28 mouse cellular contexts compared by ENCODE assay signal in genomic region chr10:15406211-15406610, GRCm38 (mm10).
DNase-seq lines count a peak whose midpoint lies in the region; ATAC-seq and TF ChIP-seq lines count a peak whose summit lies in the region.
"Had no signal": no experiment of that assay in that cellular context is flagged by ENCODE, and none has a peak within 500 bp of the region (broad histone marks: within the 10 kb centered on the region; RNA-seq: fewer than 3 reads in every experiment).

No protein-coding gene starts in this region.

- ATAC-seq in forebrain, embryonic 11.5 days (replicated peaks; ENCODE audit: low FRiP score) = 0 out of 2 replicates have a peak, but pooled peaks have one; percentile 46
- ATAC-seq in midbrain, embryonic 11.5 days (ENCODE audit: low FRiP score) = no peak
- no peak for ATAC-seq in hindbrain, postnatal 0 days
- ATAC-seq in heart, embryonic 12.5 days (ENCODE audit: insufficient number of reproducible peaks, low FRiP score) = no peak
- ATAC-seq: intestine, embryonic 16.5 days; liver, postnatal 0 days; lung, postnatal 0 days had no signal

- DNase-seq in forebrain, embryonic 11.5 days (ENCODE audit: low spot score) = no peak
- DNase-seq in forebrain, embryonic 10.5 days (ENCODE audit: extremely low spot score, low spot score) = no peak
- DNase-seq in midbrain, embryonic 11.5 days (ENCODE audit: low spot score, missing footprints) = peak; percentile 88
- no peak for DNase-seq in midbrain, embryonic 10.5 days (ENCODE audit: low spot score)
- peak; percentile 3 for DNase-seq in R1 (ENCODE audit: low read depth, low spot score)
- DNase-seq in hindbrain, postnatal 0 days (ENCODE audit: low spot score) = peak; percentile 46
- DNase-seq in layer of hippocampus, adult 9-10 months (ENCODE audit: low spot score) = no peak
- DNase-seq: adrenal gland, postnatal 36 days; cerebellum, adult 11 months; cerebellum, adult 9-11 months; heart, postnatal 10 days; kidney, adult 9 months; kidney, postnatal 14 days; liver, postnatal 0 days; right cerebral cortex, postnatal 4 days; thymus, postnatal 36 days had no signal

- no peak overlapping the region for H3K4me3 ChIP-seq in forebrain, embryonic 11.5 days (ENCODE audit: low read depth, low read length)
- no peak overlapping the region for H3K4me3 ChIP-seq in forebrain, embryonic 10.5 days
- no peak overlapping the region for H3K4me3 ChIP-seq in midbrain, embryonic 11.5 days (ENCODE audit: low read depth, low read length)
- H3K4me3 ChIP-seq in midbrain, embryonic 10.5 days = no peak overlapping the region
- no peak overlapping the region for H3K4me3 ChIP-seq in hindbrain, postnatal 0 days (ENCODE audit: low read length)
- H3K4me3 ChIP-seq in heart, embryonic 12.5 days = no peak overlapping the region
- H3K4me3 ChIP-seq: embryonic facial prominence, embryonic 13.5 days; hindbrain, embryonic 15.5 days; layer of hippocampus, adult 2 months; limb, embryonic 12.5 days; midbrain, embryonic 12.5 days; stomach, embryonic 15.5 days had no signal

- H3K36me3 ChIP-seq in forebrain, embryonic 11.5 days (ENCODE audit: control insufficient read depth, insufficient read depth, low read length) = no peaks in the 10 kb centered on the region
- no peaks in the 10 kb centered on the region for H3K36me3 ChIP-seq in forebrain, embryonic 10.5 days (replicated peaks)
- H3K36me3 ChIP-seq in midbrain, embryonic 11.5 days (ENCODE audit: control insufficient read depth, insufficient read depth, low read length) = no peaks in the 10 kb centered on the region
- no peaks in the 10 kb centered on the region for H3K36me3 ChIP-seq in midbrain, embryonic 10.5 days
- H3K36me3 ChIP-seq in hindbrain, postnatal 0 days (ENCODE audit: insufficient read depth, low read length) = no peaks in the 10 kb centered on the region
- no peaks in the 10 kb centered on the region for H3K36me3 ChIP-seq in heart, embryonic 12.5 days
- H3K36me3 ChIP-seq: embryonic facial prominence, embryonic 13.5 days; hindbrain, embryonic 15.5 days; limb, embryonic 12.5 days; midbrain, embryonic 12.5 days; stomach, embryonic 15.5 days had no signal

- 40% methylated on average over 2 of the region's 2 CpGs for WGBS in forebrain, embryonic 11.5 days
- 55% methylated on average over 2 of the region's 2 CpGs for whole genome bisulfite sequencing in forebrain, embryonic 10.5 days
- WGBS in midbrain, embryonic 11.5 days = 33% methylated on average over 2 of the region's 2 CpGs
- WGBS in midbrain, embryonic 10.5 days = 44% methylated on average over 2 of the region's 2 CpGs
- WGBS in hindbrain, postnatal 0 days = 21% methylated on average over 2 of the region's 2 CpGs
- WGBS in heart, embryonic 12.5 days = 39% methylated on average over 2 of the region's 2 CpGs

- no peak overlapping the region for H3K27ac ChIP-seq in forebrain, embryonic 11.5 days (ENCODE audit: low read depth, low read length)
- no peak overlapping the region for H3K27ac ChIP-seq in forebrain, embryonic 10.5 days
- H3K27ac ChIP-seq in midbrain, embryonic 11.5 days (ENCODE audit: low read depth, low read length) = no peak overlapping the region
- H3K27ac ChIP-seq in midbrain, embryonic 10.5 days (replicated peaks) = no peak overlapping the region
- H3K27ac ChIP-seq in hindbrain, postnatal 0 days = no peak overlapping the region
- H3K27ac ChIP-seq in heart, embryonic 12.5 days (ENCODE audit: poor library complexity, severe bottlenecking) = no peak overlapping the region
- H3K27ac ChIP-seq: embryonic facial prominence, embryonic 13.5 days; hindbrain, embryonic 15.5 days; layer of hippocampus, adult 2 months; limb, embryonic 12.5 days; macrophage; midbrain, embryonic 12.5 days; stomach, embryonic 15.5 days had no signal

- H3K9ac ChIP-seq in forebrain, embryonic 11.5 days (ENCODE audit: low read length) = no peak overlapping the region
- H3K9ac ChIP-seq in midbrain, embryonic 11.5 days (ENCODE audit: low read length) = no peak overlapping the region
- no peak overlapping the region for H3K9ac ChIP-seq in hindbrain, postnatal 0 days (replicated peaks; ENCODE audit: low read length)
- no peak overlapping the region for H3K9ac ChIP-seq in heart, embryonic 12.5 days
- H3K9ac ChIP-seq: embryonic facial prominence, embryonic 13.5 days; hindbrain, embryonic 15.5 days; limb, embryonic 12.5 days; liver, postnatal 0 days; midbrain, embryonic 12.5 days; stomach, embryonic 15.5 days had no signal

- no peak for TF ChIP-seq CTCF in hindbrain, postnatal 0 days (IDR thresholded peaks at IDR 0.05; ENCODE audit: low read depth)

- no peak overlapping the region for H3K4me2 ChIP-seq in forebrain, embryonic 11.5 days (ENCODE audit: low read depth, low read length, severe bottlenecking)
- H3K4me2 ChIP-seq in midbrain, embryonic 11.5 days = no peak overlapping the region
- no peak overlapping the region for H3K4me2 ChIP-seq in hindbrain, postnatal 0 days (ENCODE audit: low read depth, low read length)
- H3K4me2 ChIP-seq in heart, embryonic 12.5 days = no peak overlapping the region
- H3K4me2 ChIP-seq: embryonic facial prominence, embryonic 13.5 days; heart, embryonic 11.5 days; hindbrain, embryonic 15.5 days; limb, embryonic 12.5 days; liver, embryonic 11.5 days; midbrain, embryonic 12.5 days; stomach, embryonic 15.5 days had no signal

- no peaks in the 10 kb centered on the region for H3K4me1 ChIP-seq in forebrain, embryonic 11.5 days (replicated peaks; ENCODE audit: control insufficient read depth, insufficient read depth, low read length)
- peaks cover 11% of the 10 kb centered on the region for H3K4me1 ChIP-seq in forebrain, embryonic 10.5 days
- H3K4me1 ChIP-seq in midbrain, embryonic 11.5 days (ENCODE audit: control insufficient read depth, insufficient read depth, low read length) = peaks cover 8% of the 10 kb centered on the region; the same call in 1 of the 2 replicates
- peaks cover 23% of the 10 kb centered on the region for H3K4me1 ChIP-seq in midbrain, embryonic 10.5 days
- H3K4me1 ChIP-seq in hindbrain, postnatal 0 days (ENCODE audit: insufficient read depth, low read length) = no peaks in the 10 kb centered on the region
- no peaks in the 10 kb centered on the region for H3K4me1 ChIP-seq in heart, embryonic 12.5 days (replicated peaks)
- H3K4me1 ChIP-seq: embryonic facial prominence, embryonic 13.5 days; limb, embryonic 12.5 days; stomach, embryonic 15.5 days had no signal

- H3K27me3 ChIP-seq in forebrain, embryonic 11.5 days (ENCODE audit: control insufficient read depth, insufficient read depth, low read length) = no peaks in the 10 kb centered on the region
- H3K27me3 ChIP-seq in forebrain, embryonic 10.5 days (ENCODE audit: poor library complexity, severe bottlenecking) = no peaks in the 10 kb centered on the region
- H3K27me3 ChIP-seq in midbrain, embryonic 11.5 days (ENCODE audit: control insufficient read depth, insufficient read depth, low read length) = no peaks in the 10 kb centered on the region
- H3K27me3 ChIP-seq in midbrain, embryonic 10.5 days (ENCODE audit: low read depth, poor library complexity, severe bottlenecking) = no peaks in the 10 kb centered on the region
- H3K27me3 ChIP-seq in hindbrain, postnatal 0 days (ENCODE audit: insufficient read depth, low read length) = no peaks in the 10 kb centered on the region
- no peaks in the 10 kb centered on the region for H3K27me3 ChIP-seq in heart, embryonic 12.5 days (replicated peaks)
- H3K27me3 ChIP-seq: embryonic facial prominence, embryonic 13.5 days; hindbrain, embryonic 15.5 days; limb, embryonic 12.5 days; midbrain, embryonic 12.5 days; stomach, embryonic 15.5 days had no signal

- no peaks in the 10 kb centered on the region for H3K9me3 ChIP-seq in forebrain, embryonic 11.5 days (ENCODE audit: control insufficient read depth, low read length)
- no peaks in the 10 kb centered on the region for H3K9me3 ChIP-seq in forebrain, embryonic 10.5 days
- H3K9me3 ChIP-seq in midbrain, embryonic 11.5 days (ENCODE audit: control insufficient read depth, low read length) = no peaks in the 10 kb centered on the region
- no peaks in the 10 kb centered on the region for H3K9me3 ChIP-seq in midbrain, embryonic 10.5 days (replicated peaks)
- no peaks in the 10 kb centered on the region for H3K9me3 ChIP-seq in hindbrain, postnatal 0 days (ENCODE audit: low read length)
- H3K9me3 ChIP-seq in heart, embryonic 12.5 days (replicated peaks) = no peaks in the 10 kb centered on the region
- H3K9me3 ChIP-seq: embryonic facial prominence, embryonic 13.5 days; hindbrain, embryonic 15.5 days; limb, embryonic 12.5 days; midbrain, embryonic 12.5 days; stomach, embryonic 15.5 days had no signal

Comparison
In these comparisons a context has a peak if more than half of its experiments do, and no peak if none do; other contexts are left out.
1. DNase-seq: peak in midbrain, embryonic 11.5 days (single experiment), R1 (single experiment) and hindbrain, postnatal 0 days (single experiment); none in forebrain, embryonic 11.5 days (single experiment), forebrain, embryonic 10.5 days (single experiment), midbrain, embryonic 10.5 days (single experiment) and layer of hippocampus, adult 9-10 months (single experiment).